Mouse (Mus musculus) neutrophil, adult 5-6 weeks (primary cell): Measurements from ENCODE around the gene Hoxd4. TPM values are rescaled to one million over a fixed set of nuclear protein-coding genes. Genes with fewer than 3 reads are reported as not detected.

Source experiments
- ATAC-seq: fragments of 151-379, 151-347 bp; 2 replicates; pipeline ENCODE4 v1.8.0; 2017; ENCODE audit warnings: mild to moderate bottlenecking, moderate TSS enrichment; ENCODE audit not compliant: insufficient number of reproducible peaks, poor library complexity, low FRiP score, severe bottlenecking; ENCODE audit errors: extremely low read depth
- total RNA-seq: library from RNA; stranded (forward); fragments of 200-1000 nt; gene quantifications from 2 replicates; pipeline ENCODE4 v1.2.3, GENCODE M21; 2017

Gene Hoxd4
- total RNA-seq, 1 experiment from 2014 or later: not detected

GRCm38 (mm10) chr2:74677106-74677505 is 34.6 kb upstream of the Hoxd4 start:
- no peak for ATAC-seq

- ATAC-seq: no peak
Observed at GRCm38 (mm10) chr2:74678891-74679595, 32.7 kb upstream of the Hoxd4 start, which contains the start of gene Hoxd11. Hoxd11 (plus strand) TSS chr2:74679557.

- ATAC-seq: no peak
Observed at GRCm38 (mm10) chr2:74679596-74679971, 32.1 kb upstream of the Hoxd4 start.

GRCm38 (mm10) chr2:74679980-74680379 is 31.7 kb upstream of the Hoxd4 start:
- ATAC-seq: no peak

GRCm38 (mm10) chr2:74680561-74681398 is 30.9 kb upstream of the Hoxd4 start:
- no peak for ATAC-seq

- ATAC-seq: no peak
Observed at GRCm38 (mm10) chr2:74681594-74682531, 29.9 kb upstream of the Hoxd4 start.

GRCm38 (mm10) chr2:74682796-74683195 is 28.9 kb upstream of the Hoxd4 start:
- ATAC-seq: no peak

- no peak for ATAC-seq
Observed at GRCm38 (mm10) chr2:74683471-74683951, 28.2 kb upstream of the Hoxd4 start.

- no peak for ATAC-seq
Observed at GRCm38 (mm10) chr2:74684106-74684505, 27.6 kb upstream of the Hoxd4 start.

- ATAC-seq: no peak
Observed at GRCm38 (mm10) chr2:74685059-74685603, 26.6 kb upstream of the Hoxd4 start.

- no peak for ATAC-seq
Observed at GRCm38 (mm10) chr2:74686301-74686987, 25.3 kb upstream of the Hoxd4 start.

- ATAC-seq: no peak
Observed at GRCm38 (mm10) chr2:74686988-74687697, 24.6 kb upstream of the Hoxd4 start.

- ATAC-seq: no peak
Observed at GRCm38 (mm10) chr2:74687698-74688555, 23.8 kb upstream of the Hoxd4 start.

GRCm38 (mm10) chr2:74688795-74689573 is 22.7 kb upstream of the Hoxd4 start:
- ATAC-seq: no peak

GRCm38 (mm10) chr2:74689574-74690337 is 22.0 kb upstream of the Hoxd4 start:
- ATAC-seq: no peak
